Mouse (Mus musculus): Measurements from ENCODE around the gene Gas2l3.

DNA sequence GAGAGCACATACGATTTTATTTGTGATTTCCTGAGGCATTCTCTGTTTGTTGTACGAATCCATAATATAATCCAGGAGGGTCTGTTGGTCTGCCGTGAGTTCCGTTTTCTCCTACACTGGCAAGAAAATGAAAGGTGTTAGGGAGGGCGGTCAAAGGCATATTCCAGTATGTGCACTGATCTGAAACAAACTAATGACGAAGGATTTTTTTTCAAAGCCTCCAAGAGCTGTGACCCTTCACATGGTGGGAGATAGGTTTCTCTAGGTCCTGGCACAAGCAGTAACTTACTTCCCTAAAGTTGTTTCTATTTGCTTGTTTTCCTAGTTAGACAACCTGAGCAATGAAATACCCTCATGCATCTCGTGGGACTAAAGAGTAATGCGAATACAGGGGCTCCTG lies 35.0 kb upstream of the Gas2l3 start:
- TF ChIP-seq ZC3H11A (IDR thresholded peaks at IDR 0.05; ENCODE audit: borderline replicate concordance, low read depth, low read length) (no peak), MAFK (IDR thresholded peaks at IDR 0.05; ENCODE audit: insufficient read depth, low read depth, low read length) (no peak), HCFC1 (IDR thresholded peaks at IDR 0.05; ENCODE audit: borderline replicate concordance, insufficient read depth, low read length) (no peak), ZNF384 (IDR thresholded peaks at IDR 0.05; ENCODE audit: low read depth, low read length) (no peak), CHD2 (IDR thresholded peaks at IDR 0.05; ENCODE audit: low read depth, low read length) (no peak)

All from ES-E14 (cell line).